Mouse (Mus musculus): Measurements from ENCODE around the gene Fam173a.

- TF ChIP-seq POLR2A (IDR thresholded peaks at IDR 0.05; ENCODE audit: borderline replicate concordance, low read depth, low read length), result no peak
- TF ChIP-seq CTCF (IDR thresholded peaks at IDR 0.05; ENCODE audit: low read depth, low read length), result no peak
Observed at GRCm38 (mm10) chr17:25760148-25760547, 32.6 kb downstream of the Fam173a start.

Data from bone marrow macrophage, adult 2 months (primary cell).